Mouse (Mus musculus) thymus, adult 2 months (tissue): ENCODE results near the gene Medag.

Source experiments
- CTCF ChIP-seq: fragments of 200-500 bp; IDR thresholded peaks from 2 replicates; pipeline ENCODE4 v1.5.1; 2012; ENCODE audit warnings: mild to moderate bottlenecking, control low read depth, low read length, moderate library complexity, borderline replicate concordance; ENCODE audit not compliant: control insufficient read depth, poor library complexity, insufficient read depth; ENCODE audit errors: extremely low read depth
- POLR2A ChIP-seq: fragments of 200-500 bp; IDR thresholded peaks from 2 replicates; pipeline ENCODE4 v1.6.1; 2012; ENCODE audit warnings: mild to moderate bottlenecking, low read length, control low read depth, moderate library complexity; ENCODE audit not compliant: control insufficient read depth, poor library complexity, insufficient read depth; ENCODE audit errors: extremely low read depth

- TF ChIP-seq CTCF (no peak), POLR2A (no peak)
Measured at GRCm38 (mm10) chr5:149382601-149383000, 28.9 kb upstream of the Medag start.
